Mouse (Mus musculus): Measurements from ENCODE around the gene Crybg2. TPM values are rescaled to one million over a fixed set of nuclear protein-coding genes. Genes with fewer than 3 reads are reported as not detected.

Gene Crybg2
- polyA plus RNA-seq, 1 experiment from 2014 or later = 7.8 TPM

GRCm38 (mm10) chr4:134082460-134082859, 21.8 kb downstream of the Crybg2 start:
- ATAC-seq (ENCODE audit: insufficient number of reproducible peaks, insufficient read depth, low FRiP score, low TSS enrichment, low read depth) = no peak
- H3K27ac ChIP-seq = no peak overlapping the region
- H3K4me3 ChIP-seq = peak overlapping the region; percentile 49
- H3K36me3 ChIP-seq = no peaks in the 10 kb centered on the region
- peak overlapping the region; percentile 54 for H3K9ac ChIP-seq
- peaks cover 3% of the 10 kb centered on the region; the same call in 1 of the 2 replicates for H3K9me3 ChIP-seq
- H3K4me1 ChIP-seq = peaks cover 15% of the 10 kb centered on the region
- WGBS = 15% methylated on average over 7 of the region's 7 CpGs
- peaks cover 26% of the 10 kb centered on the region for H3K27me3 ChIP-seq
- peak overlapping the region; percentile 85 for H3K4me2 ChIP-seq

GRCm38 (mm10) chr4:134084999-134085398, 24.4 kb downstream of the Crybg2 start:
- Histone ChIP-seq H3K4me2 (no peak overlapping the region), H3K9ac (no peak overlapping the region), H3K9me3 (peaks cover 3% of the 10 kb centered on the region; the same call in 1 of the 2 replicates), H3K27me3 (peaks cover 26% of the 10 kb centered on the region), H3K4me1 (peaks cover 12% of the 10 kb centered on the region), H3K27ac (no peak overlapping the region), H3K4me3 (no peak overlapping the region), H3K36me3 (no peaks in the 10 kb centered on the region)
- ATAC-seq (ENCODE audit: insufficient number of reproducible peaks, insufficient read depth, low FRiP score, low TSS enrichment, low read depth) = no peak
- WGBS = 85% methylated on average over 4 of the region's 4 CpGs

- H3K9ac ChIP-seq = no peak overlapping the region
- no peak overlapping the region for H3K27ac ChIP-seq
- WGBS = 33% methylated on average over 7 of the region's 7 CpGs
- peak overlapping the region; percentile 24; the same call in 1 of the 2 replicates for H3K4me2 ChIP-seq
- H3K36me3 ChIP-seq = no peaks in the 10 kb centered on the region
- peaks cover 3% of the 10 kb centered on the region; the same call in 1 of the 2 replicates for H3K9me3 ChIP-seq
- 0 out of 2 replicates have a peak, but pooled peaks cover 2% of the 10 kb centered on the region for H3K4me1 ChIP-seq
- no peak overlapping the region for H3K4me3 ChIP-seq
- peaks cover 7% of the 10 kb centered on the region for H3K27me3 ChIP-seq
- ATAC-seq (ENCODE audit: insufficient number of reproducible peaks, insufficient read depth, low FRiP score, low TSS enrichment, low read depth) = no peak
Observed at GRCm38 (mm10) chr4:134087412-134087811, 26.8 kb downstream of the Crybg2 start.

- 80% methylated on average over 9 of the region's 9 CpGs for WGBS
- Histone ChIP-seq H3K27me3 (no peaks in the 10 kb centered on the region), H3K27ac (no peak overlapping the region), H3K4me3 (no peak overlapping the region), H3K4me2 (no peak overlapping the region), H3K9me3 (peaks cover 3% of the 10 kb centered on the region; the same call in 1 of the 2 replicates), H3K36me3 (no peaks in the 10 kb centered on the region), H3K4me1 (no peaks in the 10 kb centered on the region), H3K9ac (no peak overlapping the region)
- no peak for ATAC-seq (ENCODE audit: insufficient number of reproducible peaks, insufficient read depth, low FRiP score, low TSS enrichment, low read depth)
Observed at GRCm38 (mm10) chr4:134089029-134089428, 28.4 kb downstream of the Crybg2 start.

- Histone ChIP-seq H3K9me3 (no peaks in the 10 kb centered on the region), H3K4me1 (no peaks in the 10 kb centered on the region), H3K9ac (no peak overlapping the region), H3K27me3 (no peaks in the 10 kb centered on the region), H3K4me2 (no peak overlapping the region), H3K36me3 (no peaks in the 10 kb centered on the region), H3K27ac (no peak overlapping the region), H3K4me3 (no peak overlapping the region)
- no peak for ATAC-seq (ENCODE audit: insufficient number of reproducible peaks, insufficient read depth, low FRiP score, low TSS enrichment, low read depth)
- WGBS = 80% methylated on average over 16 of the region's 16 CpGs
Observed at GRCm38 (mm10) chr4:134090521-134091224, 30.1 kb downstream of the Crybg2 start.

GRCm38 (mm10) chr4:134091225-134091529, 30.6 kb downstream of the Crybg2 start:
- ATAC-seq (ENCODE audit: insufficient number of reproducible peaks, insufficient read depth, low FRiP score, low TSS enrichment, low read depth) = no peak
- no peaks in the 10 kb centered on the region for H3K9me3 ChIP-seq
- no peaks in the 10 kb centered on the region for H3K4me1 ChIP-seq
- no peak overlapping the region for H3K4me2 ChIP-seq
- no peak overlapping the region for H3K9ac ChIP-seq
- 81% methylated on average over 6 of the region's 6 CpGs for WGBS
- H3K36me3 ChIP-seq = no peaks in the 10 kb centered on the region
- no peak overlapping the region for H3K4me3 ChIP-seq
- no peaks in the 10 kb centered on the region for H3K27me3 ChIP-seq
- no peak overlapping the region for H3K27ac ChIP-seq

- Histone ChIP-seq H3K4me3 (no peak overlapping the region), H3K27me3 (no peaks in the 10 kb centered on the region), H3K4me2 (no peak overlapping the region), H3K9ac (no peak overlapping the region), H3K4me1 (no peaks in the 10 kb centered on the region), H3K9me3 (no peaks in the 10 kb centered on the region), H3K27ac (no peak overlapping the region), H3K36me3 (no peaks in the 10 kb centered on the region)
- 73% methylated on average over 6 of the region's 6 CpGs for WGBS
- no peak for ATAC-seq (ENCODE audit: insufficient number of reproducible peaks, insufficient read depth, low FRiP score, low TSS enrichment, low read depth)
Observed at GRCm38 (mm10) chr4:134092382-134093288, 32.0 kb downstream of the Crybg2 start.

- H3K27ac ChIP-seq = no peak overlapping the region
Observed at GRCm38 (mm10) chr4:134094004-134094564, 33.5 kb downstream of the Crybg2 start.

GRCm38 (mm10) chr4:134094923-134095547, 34.4 kb downstream of the Crybg2 start, which contains the start of gene Cd52:
TSS of gene Cd52 (minus strand) at chr4:134095082.
- no peak within 1 kb of the TSS for H3K27ac ChIP-seq
- H3K36me3 ChIP-seq = no peaks in the 10 kb centered on the region
- WGBS = 54% methylated on average over 3 of the region's 3 CpGs
- no peak within 1 kb of the TSS for H3K4me2 ChIP-seq
- no peak within 1 kb of the TSS for H3K4me3 ChIP-seq
- H3K4me1 ChIP-seq = no peaks in the 10 kb centered on the region
- H3K9me3 ChIP-seq = no peaks in the 10 kb centered on the region
- H3K27me3 ChIP-seq = no peaks in the 10 kb centered on the region
- no peak within 1 kb of the TSS for H3K9ac ChIP-seq
- no peak for ATAC-seq (ENCODE audit: insufficient number of reproducible peaks, insufficient read depth, low FRiP score, low TSS enrichment, low read depth)

More at GRCm38 (mm10) chr4:134094004-134094564, 33.5 kb downstream of the Crybg2 start:
- WGBS = 80% methylated on average over 7 of the region's 7 CpGs
- no peak overlapping the region for H3K4me3 ChIP-seq
- no peaks in the 10 kb centered on the region for H3K9me3 ChIP-seq
- H3K9ac ChIP-seq = no peak overlapping the region
- H3K4me2 ChIP-seq = no peak overlapping the region
- no peak for ATAC-seq (ENCODE audit: insufficient number of reproducible peaks, insufficient read depth, low FRiP score, low TSS enrichment, low read depth)
- no peaks in the 10 kb centered on the region for H3K4me1 ChIP-seq
- H3K36me3 ChIP-seq = no peaks in the 10 kb centered on the region
- H3K27me3 ChIP-seq = no peaks in the 10 kb centered on the region

- 79% methylated on average over 3 of the region's 3 CpGs for WGBS
- no peak overlapping the region for H3K9ac ChIP-seq
- H3K4me1 ChIP-seq = no peaks in the 10 kb centered on the region
- H3K27ac ChIP-seq = no peak overlapping the region
- H3K9me3 ChIP-seq = no peaks in the 10 kb centered on the region
- H3K4me2 ChIP-seq = no peak overlapping the region
- H3K36me3 ChIP-seq = no peaks in the 10 kb centered on the region
- no peaks in the 10 kb centered on the region for H3K27me3 ChIP-seq
- H3K4me3 ChIP-seq = no peak overlapping the region
- ATAC-seq (ENCODE audit: insufficient number of reproducible peaks, insufficient read depth, low FRiP score, low TSS enrichment, low read depth) = no peak
Observed at GRCm38 (mm10) chr4:134096120-134096519, 35.5 kb downstream of the Crybg2 start.

- 63% methylated on average over 5 of the region's 5 CpGs for WGBS
- no peak overlapping the region for H3K27ac ChIP-seq
- no peaks in the 10 kb centered on the region for H3K27me3 ChIP-seq
- no peak for ATAC-seq (ENCODE audit: insufficient number of reproducible peaks, insufficient read depth, low FRiP score, low TSS enrichment, low read depth)
- H3K9ac ChIP-seq = 0 out of 2 replicates have a peak overlapping the region, but pooled peaks have one; percentile 11
- no peaks in the 10 kb centered on the region for H3K36me3 ChIP-seq
- H3K4me1 ChIP-seq = no peaks in the 10 kb centered on the region
- no peaks in the 10 kb centered on the region for H3K9me3 ChIP-seq
- no peak overlapping the region for H3K4me3 ChIP-seq
- H3K4me2 ChIP-seq = no peak overlapping the region
Observed at GRCm38 (mm10) chr4:134097015-134097608, 36.5 kb downstream of the Crybg2 start.

All from embryonic facial prominence, embryonic 13.5 days (tissue).